Mouse (Mus musculus): ENCODE data around the gene Chst5.

GRCm38 (mm10) chr8:111951317-111951716 lies 41.1 kb upstream of the Chst5 start:
- TF ChIP-seq GATA1 (IDR thresholded peaks at IDR 0.05; ENCODE audit: borderline replicate concordance, low read length) (no peak), CTCF (IDR thresholded peaks at IDR 0.05; ENCODE audit: low read depth, low read length) (no peak), TAL1 (conservative IDR thresholded peaks at IDR 0.05; ENCODE audit: low read depth, low read length) (no peak), POLR2AphosphoS5 (IDR thresholded peaks at IDR 0.05; ENCODE audit: insufficient replicate concordance, low read depth, low read length) (no peak)
